Mouse (Mus musculus): ENCODE measurements around the gene Gtf2f1.
"Not testable (repeated sequence)": the region's sequence is repeated elsewhere in the genome, so short reads cannot be mapped to it uniquely, and the experiment has no call there.

The Gtf2f1 gene

GRCm38 (mm10) chr17:57011236-57012141, at the start of gene Gtf2f1, which contains the start of gene Gm17949:
Gene Gtf2f1, minus strand, starts transcription at chr17:57011288.
Gene Gm17949, plus strand, starts transcription at chr17:57011469.
- ATAC-seq (ENCODE audit: insufficient number of reproducible peaks, low FRiP score, low TSS enrichment) = peak; percentile 94

- ATAC-seq (ENCODE audit: insufficient number of reproducible peaks, low FRiP score, low TSS enrichment) = peak; percentile 92
Observed at GRCm38 (mm10) chr17:57060231-57060801, 49.2 kb upstream of the Gtf2f1 start.

GRCm38 (mm10) chr17:57059486-57059977, 48.4 kb upstream of the Gtf2f1 start, which contains the start of gene Slc25a23:
Gene Slc25a23, minus strand, starts transcription at chr17:57059863.
- ATAC-seq (ENCODE audit: insufficient number of reproducible peaks, low FRiP score, low TSS enrichment) = no peak

- no peak for ATAC-seq (ENCODE audit: insufficient number of reproducible peaks, low FRiP score, low TSS enrichment)
Observed at GRCm38 (mm10) chr17:57058891-57059485, 47.9 kb upstream of the Gtf2f1 start, which contains the start of gene Crb3. Gene Crb3, plus strand, starts transcription at chr17:57059105.

DNA sequence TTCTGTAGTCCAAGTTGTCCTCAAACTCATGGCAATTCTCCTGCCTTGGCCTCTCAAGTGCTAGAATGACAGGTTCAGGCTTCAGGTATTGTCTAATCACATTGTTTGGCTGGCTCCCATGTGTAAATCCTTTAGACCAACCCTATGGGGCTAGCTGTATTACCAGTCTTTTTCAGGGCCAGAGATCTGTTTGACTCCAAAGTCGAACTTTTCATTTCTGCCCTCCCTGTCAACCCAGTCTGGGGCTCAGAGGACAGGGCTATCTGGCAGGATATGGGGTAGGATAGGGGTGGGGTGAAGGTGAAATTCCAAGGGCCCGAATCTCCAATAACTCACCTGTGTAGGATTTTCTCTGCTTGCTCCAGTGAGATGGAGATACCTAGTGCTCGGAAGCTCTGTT, 45.2 kb upstream of the Gtf2f1 start:
- ATAC-seq (ENCODE audit: insufficient number of reproducible peaks, low FRiP score, low TSS enrichment) = no peak

DNA sequence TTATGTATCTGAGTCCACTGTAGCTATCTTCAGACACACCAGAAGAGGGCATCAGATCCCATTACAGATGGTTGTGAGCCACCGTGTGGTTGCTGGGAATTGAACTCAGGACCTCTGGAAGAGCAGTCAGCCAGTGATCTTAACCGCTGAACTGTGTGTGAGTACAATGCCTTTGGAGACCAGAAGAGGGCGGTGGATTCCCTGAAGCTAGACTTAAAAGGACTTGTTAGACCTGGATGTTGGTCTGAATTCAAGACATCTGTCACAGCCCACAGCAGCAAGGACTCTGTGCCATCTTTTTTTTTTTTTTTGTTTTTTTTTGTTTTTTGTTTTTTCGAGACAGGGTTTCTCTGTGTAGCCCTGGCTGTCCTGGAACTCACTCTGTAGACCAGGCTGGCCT, 40.6 kb upstream of the Gtf2f1 start:
- not testable (repeated sequence) for ATAC-seq (ENCODE audit: insufficient number of reproducible peaks, low FRiP score, low TSS enrichment)

- ATAC-seq (ENCODE audit: insufficient number of reproducible peaks, low FRiP score, low TSS enrichment) = no peak
Observed at GRCm38 (mm10) chr17:57048816-57049215, 37.7 kb upstream of the Gtf2f1 start.

- no peak for ATAC-seq (ENCODE audit: insufficient number of reproducible peaks, low FRiP score, low TSS enrichment)
Observed at GRCm38 (mm10) chr17:57047406-57047805, 36.3 kb upstream of the Gtf2f1 start.

DNA sequence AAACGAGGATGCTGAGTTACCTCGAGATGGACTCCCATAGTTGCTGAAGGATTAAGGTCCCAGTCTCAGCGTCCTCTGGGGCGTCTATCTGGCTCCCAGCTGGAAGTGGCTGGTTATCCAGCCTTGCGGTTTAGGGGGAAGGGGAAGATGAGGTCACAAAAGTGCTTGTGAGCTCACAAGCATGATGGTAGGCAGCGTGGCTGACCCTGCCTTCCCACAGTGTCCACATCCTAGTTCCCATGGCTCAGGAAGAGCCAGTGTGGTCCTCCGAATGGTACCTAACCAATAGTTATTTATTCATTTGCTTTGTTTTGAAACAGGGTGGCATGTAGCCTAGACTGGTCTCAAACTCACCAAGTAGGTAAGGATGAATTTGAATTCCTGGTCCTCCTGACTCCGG, 30.5 kb upstream of the Gtf2f1 start, which contains the start of gene Slc25a41:
Slc25a41 (minus strand) TSS at position 101 of the 400 bp plus-strand sequence.
- no peak for ATAC-seq (ENCODE audit: insufficient number of reproducible peaks, low FRiP score, low TSS enrichment)

- no peak for ATAC-seq (ENCODE audit: insufficient number of reproducible peaks, low FRiP score, low TSS enrichment)
Observed at GRCm38 (mm10) chr17:57038978-57039377, 27.9 kb upstream of the Gtf2f1 start.

- no peak for ATAC-seq (ENCODE audit: insufficient number of reproducible peaks, low FRiP score, low TSS enrichment)
Observed at GRCm38 (mm10) chr17:57032854-57033253, 21.8 kb upstream of the Gtf2f1 start.

GRCm38 (mm10) chr17:57031661-57032420, 20.8 kb upstream of the Gtf2f1 start:
- peak; percentile 93 for ATAC-seq (ENCODE audit: insufficient number of reproducible peaks, low FRiP score, low TSS enrichment)

- no peak for ATAC-seq (ENCODE audit: insufficient number of reproducible peaks, low FRiP score, low TSS enrichment)
Observed at GRCm38 (mm10) chr17:57030931-57031660, 20.0 kb upstream of the Gtf2f1 start, which contains the start of gene Khsrp. Gene Khsrp, minus strand, starts transcription at chr17:57031522.

DNA sequence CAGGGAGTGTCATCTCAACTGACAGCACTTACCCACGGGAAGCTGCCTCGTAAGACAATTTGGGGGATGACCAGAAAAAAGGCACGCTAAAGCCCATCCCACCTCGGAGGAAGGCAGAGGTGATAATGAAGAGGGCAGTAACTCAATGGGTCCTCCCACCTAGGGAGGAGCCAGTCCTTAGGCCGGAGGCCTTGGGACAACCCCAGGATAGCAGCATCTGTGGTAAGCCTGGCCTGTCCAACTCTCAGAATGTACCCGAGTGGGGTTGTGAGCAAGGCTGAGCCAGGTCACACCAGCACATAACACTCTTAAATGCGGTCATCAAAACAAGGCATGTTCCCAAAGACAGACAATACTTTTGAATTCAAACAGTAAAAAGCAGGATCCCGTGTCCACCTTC, 18.6 kb upstream of the Gtf2f1 start:
- no peak for ATAC-seq (ENCODE audit: insufficient number of reproducible peaks, low FRiP score, low TSS enrichment)

DNA sequence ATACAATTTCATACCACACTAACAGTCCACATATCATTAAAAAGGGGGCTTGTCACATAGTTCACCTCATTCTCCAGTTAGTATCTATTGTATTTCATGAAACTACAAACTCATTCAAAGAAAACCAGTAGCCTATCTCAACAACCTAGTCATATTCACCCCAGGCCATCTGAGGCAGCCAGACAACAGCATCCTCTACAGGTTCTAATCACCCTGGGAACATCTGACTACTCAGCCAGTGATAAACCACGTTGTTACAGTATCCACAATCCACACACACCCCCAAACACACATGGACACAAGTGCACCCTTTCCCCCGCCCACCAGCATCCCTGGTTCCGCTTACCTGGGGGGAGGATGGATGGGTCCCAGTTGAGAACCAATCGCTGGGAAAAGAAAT, 16.4 kb upstream of the Gtf2f1 start:
- no peak for ATAC-seq (ENCODE audit: insufficient number of reproducible peaks, low FRiP score, low TSS enrichment)

DNA sequence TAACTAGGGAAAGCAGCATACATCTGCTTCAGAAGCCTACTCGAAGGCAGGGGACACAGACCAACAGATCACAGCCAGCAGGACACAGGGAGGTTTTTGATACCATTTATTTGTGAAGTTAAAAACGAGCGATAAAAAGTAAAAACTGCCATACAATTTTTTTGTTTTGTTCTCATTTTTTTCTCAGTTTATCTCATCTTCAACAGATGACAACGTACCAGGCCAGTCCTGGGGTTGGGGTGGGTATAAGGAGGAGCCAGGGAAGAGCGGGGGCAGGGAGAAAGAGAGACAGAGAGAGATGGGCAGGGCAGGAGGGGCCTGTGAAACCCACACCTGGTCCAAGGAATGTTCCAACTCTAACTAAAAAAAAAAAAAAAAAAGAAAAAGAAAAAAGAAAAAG, 9.9 kb upstream of the Gtf2f1 start:
- no peak for ATAC-seq (ENCODE audit: insufficient number of reproducible peaks, low FRiP score, low TSS enrichment)

- ATAC-seq (ENCODE audit: insufficient number of reproducible peaks, low FRiP score, low TSS enrichment) = no peak
Observed at GRCm38 (mm10) chr17:57019693-57020092, 8.6 kb upstream of the Gtf2f1 start.

DNA sequence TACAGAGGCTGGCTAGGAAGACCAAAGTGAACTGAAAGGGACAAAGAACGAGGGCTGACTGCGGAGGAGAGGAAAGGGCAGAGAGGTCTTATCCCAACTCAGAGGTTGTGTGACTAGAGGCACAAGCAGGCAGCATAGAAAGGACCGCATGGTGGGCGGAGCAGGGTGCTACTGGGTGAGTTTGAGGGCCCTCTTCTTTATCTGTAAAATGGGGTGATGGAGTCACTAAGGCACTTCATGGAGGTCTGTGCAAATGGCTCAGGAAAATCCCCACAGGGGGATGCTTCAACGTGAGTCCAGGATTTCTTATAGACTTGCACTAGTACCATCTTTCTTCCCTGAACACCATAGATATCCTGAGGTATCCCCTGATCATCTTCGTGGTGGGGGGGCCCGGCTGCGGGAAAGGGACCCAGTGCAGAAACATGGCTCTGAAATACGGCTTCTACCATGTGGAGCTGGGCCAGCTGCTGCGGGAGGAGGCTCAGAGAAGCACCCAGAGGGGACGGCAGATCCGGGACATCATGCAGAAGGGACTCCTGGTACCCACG, 1.2 kb upstream of the Gtf2f1 start:
- no peak for ATAC-seq (ENCODE audit: insufficient number of reproducible peaks, low FRiP score, low TSS enrichment)

DNA sequence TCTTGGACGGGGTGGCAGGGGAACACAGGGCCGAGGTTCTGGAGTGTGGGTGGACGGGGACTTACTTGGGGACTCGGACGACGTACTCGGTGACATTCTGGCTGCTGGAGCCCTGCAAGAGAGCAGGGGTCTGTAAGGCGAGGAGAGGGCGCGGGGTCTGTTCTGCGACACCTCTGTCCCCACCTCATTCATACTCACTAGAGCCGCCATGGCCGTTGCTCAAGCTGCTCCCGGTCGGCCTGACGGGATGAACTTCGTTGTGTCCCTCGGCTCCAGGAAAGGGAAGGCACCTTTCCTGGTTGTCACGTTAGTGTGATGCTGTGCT, 215 bp downstream of the Gtf2f1 start:
- ATAC-seq (ENCODE audit: insufficient number of reproducible peaks, low FRiP score, low TSS enrichment) = peak; percentile 19; the same call in 1 of the 2 replicates
